Mouse (Mus musculus): ENCODE results near the gene Mrnip. TPM values are rescaled to one million over a fixed set of nuclear protein-coding genes. Genes with fewer than 3 reads are reported as not detected.

The Mrnip gene
- polyA plus RNA-seq, 1 experiment from 2014 or later = 15.5 TPM

DNA sequence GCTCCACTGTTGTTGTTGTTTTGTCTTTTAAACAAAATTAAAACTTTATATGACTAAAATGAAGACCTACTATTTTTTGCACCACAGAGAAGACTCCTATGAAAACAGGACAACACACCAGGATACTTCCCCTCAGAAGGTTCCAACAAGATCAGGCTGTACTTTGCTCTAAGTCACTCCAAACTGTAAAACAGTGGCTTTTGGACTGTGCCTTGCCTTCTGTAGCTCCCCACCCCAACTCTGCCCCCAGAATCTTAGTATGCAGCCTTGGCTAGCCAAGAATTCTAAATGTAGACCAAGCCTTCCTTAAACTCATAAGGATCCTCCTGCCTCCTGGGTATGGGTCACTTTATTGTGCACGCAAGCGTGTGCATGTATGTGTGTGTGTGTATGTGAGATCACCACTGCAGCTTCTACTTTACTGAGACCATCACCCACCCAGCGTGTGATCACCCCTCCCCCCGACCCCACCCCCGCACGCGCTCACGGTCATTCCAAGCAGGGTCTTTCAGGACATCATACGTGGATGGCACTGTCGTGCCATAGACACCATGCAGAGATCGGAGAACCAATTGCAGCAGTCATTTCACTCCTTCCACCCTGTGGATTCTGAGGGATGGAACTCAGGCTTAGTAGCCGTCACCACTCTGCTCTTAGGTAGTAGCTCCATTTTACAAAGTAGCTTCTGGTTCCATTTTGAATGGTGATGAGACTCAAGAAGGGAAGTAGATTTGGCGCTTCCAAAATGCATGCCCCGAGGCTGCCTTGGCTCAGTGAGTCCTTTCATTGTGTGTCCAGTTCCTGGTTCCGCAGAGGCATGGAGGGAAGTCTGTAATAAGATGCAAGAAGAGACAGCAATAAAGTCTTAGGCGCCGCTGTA, 49.8 kb downstream of the Mrnip start:
- no peaks in the 10 kb centered on the region for H3K9me3 ChIP-seq (ENCODE audit: control insufficient read depth, low read depth, low read length)
- H3K27me3 ChIP-seq (ENCODE audit: control insufficient read depth, insufficient read depth, low read length) = no peaks in the 10 kb centered on the region
- H3K36me3 ChIP-seq (ENCODE audit: control insufficient read depth, insufficient read depth, low read length) = no peaks in the 10 kb centered on the region
- peak overlapping the region; percentile 97 for H3K4me2 ChIP-seq (replicated peaks; ENCODE audit: low read depth, low read length)
- peaks cover 20% of the 10 kb centered on the region for H3K4me1 ChIP-seq (ENCODE audit: control insufficient read depth, insufficient read depth, low read length)
- ATAC-seq (ENCODE audit: insufficient number of reproducible peaks, insufficient read depth, low FRiP score, low read depth) = no peak
- peak overlapping the region; percentile 79; the same call in 1 of the 2 replicates for H3K27ac ChIP-seq (ENCODE audit: low read length)
- H3K9ac ChIP-seq (replicated peaks; ENCODE audit: low read depth, low read length) = peak overlapping the region; percentile 89
- 7% methylated on average over 17 of the region's 17 CpGs for WGBS
- H3K4me3 ChIP-seq (ENCODE audit: low read depth, low read length) = peak overlapping the region; percentile 66

- H3K4me2 ChIP-seq (replicated peaks; ENCODE audit: low read depth, low read length) = peak overlapping the region; percentile 97
- no peaks in the 10 kb centered on the region for H3K36me3 ChIP-seq (ENCODE audit: control insufficient read depth, insufficient read depth, low read length)
- H3K9me3 ChIP-seq (ENCODE audit: control insufficient read depth, low read depth, low read length) = no peaks in the 10 kb centered on the region
- H3K4me3 ChIP-seq (ENCODE audit: low read depth, low read length) = peak overlapping the region; percentile 66
- ATAC-seq (ENCODE audit: insufficient number of reproducible peaks, insufficient read depth, low FRiP score, low read depth) = peak; percentile 87
- under 1% methylated on average over 65 of the region's 70 CpGs for WGBS
- H3K27me3 ChIP-seq (ENCODE audit: control insufficient read depth, insufficient read depth, low read length) = no peaks in the 10 kb centered on the region
- peaks cover 25% of the 10 kb centered on the region for H3K4me1 ChIP-seq (ENCODE audit: control insufficient read depth, insufficient read depth, low read length)
- peak overlapping the region; percentile 89 for H3K9ac ChIP-seq (replicated peaks; ENCODE audit: low read depth, low read length)
- H3K27ac ChIP-seq (ENCODE audit: low read length) = peak overlapping the region; percentile 79
These were observed 50.7 kb downstream of the Mrnip start for GRCm38 (mm10) chr11:50224671-50225530.

GRCm38 (mm10) chr11:50225611-50226378, 51.6 kb downstream of the Mrnip start:
- peak overlapping the region; percentile 89 for H3K9ac ChIP-seq (replicated peaks; ENCODE audit: low read depth, low read length)
- WGBS = 3% methylated on average over 34 of the region's 34 CpGs

GRCm38 (mm10) chr11:50226406-50226805, 52.2 kb downstream of the Mrnip start:
- H3K4me3 ChIP-seq (ENCODE audit: low read depth, low read length) = peak overlapping the region; percentile 66
- no peaks in the 10 kb centered on the region for H3K27me3 ChIP-seq (ENCODE audit: control insufficient read depth, insufficient read depth, low read length)
- ATAC-seq (ENCODE audit: insufficient number of reproducible peaks, insufficient read depth, low FRiP score, low read depth) = no peak
- WGBS = 26% methylated on average over 2 of the region's 2 CpGs
- no peaks in the 10 kb centered on the region for H3K9me3 ChIP-seq (ENCODE audit: control insufficient read depth, low read depth, low read length)
- peak overlapping the region; percentile 2; the same call in 1 of the 2 replicates for H3K27ac ChIP-seq (ENCODE audit: low read length)
- H3K9ac ChIP-seq (replicated peaks; ENCODE audit: low read depth, low read length) = 0 out of 2 replicates have a peak overlapping the region, but pooled peaks have one; percentile 89
- H3K36me3 ChIP-seq (ENCODE audit: control insufficient read depth, insufficient read depth, low read length) = no peaks in the 10 kb centered on the region
- H3K4me2 ChIP-seq (replicated peaks; ENCODE audit: low read depth, low read length) = peak overlapping the region; percentile 97
- peaks cover 25% of the 10 kb centered on the region for H3K4me1 ChIP-seq (ENCODE audit: control insufficient read depth, insufficient read depth, low read length)

More at GRCm38 (mm10) chr11:50225611-50226378, 51.6 kb downstream of the Mrnip start:
- no peaks in the 10 kb centered on the region for H3K9me3 ChIP-seq (ENCODE audit: control insufficient read depth, low read depth, low read length)
- H3K4me2 ChIP-seq (replicated peaks; ENCODE audit: low read depth, low read length) = peak overlapping the region; percentile 97
- H3K4me1 ChIP-seq (ENCODE audit: control insufficient read depth, insufficient read depth, low read length) = peaks cover 25% of the 10 kb centered on the region
- no peaks in the 10 kb centered on the region for H3K27me3 ChIP-seq (ENCODE audit: control insufficient read depth, insufficient read depth, low read length)
- peak overlapping the region; percentile 66 for H3K4me3 ChIP-seq (ENCODE audit: low read depth, low read length)
- H3K36me3 ChIP-seq (ENCODE audit: control insufficient read depth, insufficient read depth, low read length) = no peaks in the 10 kb centered on the region
- H3K27ac ChIP-seq (ENCODE audit: low read length) = peak overlapping the region; percentile 79
- ATAC-seq (ENCODE audit: insufficient number of reproducible peaks, insufficient read depth, low FRiP score, low read depth) = peak; percentile 25

DNA sequence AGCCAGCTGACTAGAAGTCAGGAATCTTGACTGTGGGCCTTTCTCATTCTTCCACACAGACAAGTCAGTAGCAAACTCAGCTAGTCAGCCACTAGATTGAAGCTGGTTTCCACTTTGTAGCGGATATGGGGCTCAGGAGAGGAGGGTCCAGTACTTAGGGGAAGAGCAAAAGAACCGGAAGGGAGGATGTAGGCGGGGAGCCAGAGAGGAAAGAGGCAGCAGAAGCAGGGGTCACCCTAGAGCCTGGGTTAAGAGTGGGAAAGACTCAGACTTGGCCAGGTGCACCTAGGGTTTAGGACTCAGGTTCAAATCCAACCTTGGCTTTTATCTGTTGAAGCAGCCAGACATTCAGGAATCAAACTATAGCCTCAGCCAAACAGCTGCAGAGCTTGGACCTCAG, 53.0 kb downstream of the Mrnip start:
- no peak for ATAC-seq (ENCODE audit: insufficient number of reproducible peaks, insufficient read depth, low FRiP score, low read depth)
- H3K36me3 ChIP-seq (ENCODE audit: control insufficient read depth, insufficient read depth, low read length) = peaks cover 2% of the 10 kb centered on the region; the same call in 1 of the 2 replicates
- H3K27ac ChIP-seq (ENCODE audit: low read length) = no peak overlapping the region
- H3K27me3 ChIP-seq (ENCODE audit: control insufficient read depth, insufficient read depth, low read length) = no peaks in the 10 kb centered on the region
- H3K9ac ChIP-seq (replicated peaks; ENCODE audit: low read depth, low read length) = no peak overlapping the region
- 78% methylated on average over 3 of the region's 3 CpGs for WGBS
- H3K4me3 ChIP-seq (ENCODE audit: low read depth, low read length) = no peak overlapping the region
- H3K9me3 ChIP-seq (ENCODE audit: control insufficient read depth, low read depth, low read length) = no peaks in the 10 kb centered on the region
- peaks cover 25% of the 10 kb centered on the region for H3K4me1 ChIP-seq (ENCODE audit: control insufficient read depth, insufficient read depth, low read length)
- H3K4me2 ChIP-seq (replicated peaks; ENCODE audit: low read depth, low read length) = peak overlapping the region; percentile 97; the same call in 1 of the 2 replicates

- Histone ChIP-seq H3K27ac (ENCODE audit: low read length) (no peak overlapping the region), H3K4me2 (replicated peaks; ENCODE audit: low read depth, low read length) (no peak overlapping the region), H3K36me3 (ENCODE audit: control insufficient read depth, insufficient read depth, low read length) (peaks cover 8% of the 10 kb centered on the region; the same call in 1 of the 2 replicates), H3K4me1 (ENCODE audit: control insufficient read depth, insufficient read depth, low read length) (peaks cover 25% of the 10 kb centered on the region), H3K4me3 (ENCODE audit: low read depth, low read length) (no peak overlapping the region), H3K9ac (replicated peaks; ENCODE audit: low read depth, low read length) (no peak overlapping the region), H3K27me3 (ENCODE audit: control insufficient read depth, insufficient read depth, low read length) (no peaks in the 10 kb centered on the region), H3K9me3 (ENCODE audit: control insufficient read depth, low read depth, low read length) (no peaks in the 10 kb centered on the region)
- no peak for ATAC-seq (ENCODE audit: insufficient number of reproducible peaks, insufficient read depth, low FRiP score, low read depth)
- 89% methylated on average over 4 of the region's 4 CpGs for WGBS
These were observed 53.5 kb downstream of the Mrnip start for GRCm38 (mm10) chr11:50227736-50228135.

GRCm38 (mm10) chr11:50228772-50229171, 54.5 kb downstream of the Mrnip start:
- ATAC-seq (ENCODE audit: insufficient number of reproducible peaks, insufficient read depth, low FRiP score, low read depth) = no peak
- WGBS = 30% methylated on average over 3 of the region's 3 CpGs
- peaks cover 25% of the 10 kb centered on the region for H3K4me1 ChIP-seq (ENCODE audit: control insufficient read depth, insufficient read depth, low read length)
- H3K27me3 ChIP-seq (ENCODE audit: control insufficient read depth, insufficient read depth, low read length) = no peaks in the 10 kb centered on the region
- H3K9me3 ChIP-seq (ENCODE audit: control insufficient read depth, low read depth, low read length) = no peaks in the 10 kb centered on the region
- H3K27ac ChIP-seq (ENCODE audit: low read length) = no peak overlapping the region
- H3K4me3 ChIP-seq (ENCODE audit: low read depth, low read length) = no peak overlapping the region
- H3K4me2 ChIP-seq (replicated peaks; ENCODE audit: low read depth, low read length) = no peak overlapping the region
- H3K9ac ChIP-seq (replicated peaks; ENCODE audit: low read depth, low read length) = no peak overlapping the region
- H3K36me3 ChIP-seq (ENCODE audit: control insufficient read depth, insufficient read depth, low read length) = peaks cover 18% of the 10 kb centered on the region
